In genomic region chr6:87810311-87810710, GRCm38 (mm10) we compare ENCODE assay signal across 8 mouse cellular contexts. TPM values are rescaled to one million over a fixed set of nuclear protein-coding genes. Genes with fewer than 3 reads are reported as not detected.
DNase-seq lines count a peak whose midpoint lies in the region; ATAC-seq and TF ChIP-seq lines count a peak whose summit lies in the region.

No protein-coding gene starts in this region.

- intact Hi-C loops in gastrocnemius, adult 2 months (cut with DNase I): loop anchor here (5.0 kb wide), 1 partner anchor 48 kb away; no protein-coding TSS in a partner anchor
- intact Hi-C loops in gastrocnemius, postnatal 14 days (cut with DNase I; ENCODE audit: low total_unique reads): no loop called here
- intact Hi-C loops in left cerebral cortex, postnatal 14 days (cut with DNase I): no loop called here

- TF ChIP-seq POLR2A in testis, adult 2 months (IDR thresholded peaks at IDR 0.05; ENCODE audit: control insufficient read depth, low read depth, low read length): no peak

- peak overlapping the region; percentile 90 for H3K4me3 ChIP-seq in gastrocnemius, adult 2 months
- H3K4me3 ChIP-seq in testis, adult 2 months (ENCODE audit: control insufficient read depth, low read depth, low read length): peak overlapping the region; percentile 91
- H3K4me3 ChIP-seq in liver, embryonic 12.5 days: peak overlapping the region; percentile 72

- H3K9me3 ChIP-seq in liver, embryonic 12.5 days (replicated peaks): no peaks in the 10 kb centered on the region

- ATAC-seq in liver, embryonic 12.5 days: no peak

- H3K27ac ChIP-seq in gastrocnemius, adult 2 months: peak overlapping the region; percentile 95
- H3K27ac ChIP-seq in testis, adult 2 months (ENCODE audit: control insufficient read depth, insufficient read depth, low read depth, low read length): peak overlapping the region; percentile 86
- peak overlapping the region; percentile 98 for H3K27ac ChIP-seq in liver, embryonic 12.5 days

- H3K4me2 ChIP-seq in liver, embryonic 12.5 days: peak overlapping the region; percentile 86

- no peaks in the 10 kb centered on the region for H3K27me3 ChIP-seq in testis, adult 2 months (ENCODE audit: control insufficient read depth, insufficient read depth, low read length)
- no peaks in the 10 kb centered on the region for H3K27me3 ChIP-seq in liver, embryonic 12.5 days (replicated peaks)

- TF ChIP-seq CTCF in gastrocnemius, adult 2 months (IDR thresholded peaks at IDR 0.05): no peak
- no peak for TF ChIP-seq CTCF in testis, adult 2 months (IDR thresholded peaks at IDR 0.05; ENCODE audit: control insufficient read depth, insufficient read depth, insufficient replicate concordance, low read depth, low read length)

- DNase-seq in gastrocnemius, adult 2 months: no peak
- DNase-seq in gastrocnemius, postnatal 14 days: no peak
- DNase-seq in testis, postnatal 14 days (ENCODE audit: low spot score): no peak
- DNase-seq in T-cell, adult 2 months (ENCODE audit: low spot score): no peak
- no peak for DNase-seq in adrenal gland, postnatal 4 days (ENCODE audit: low spot score in 2 of 2)
- DNase-seq in left cerebral cortex, postnatal 14 days (ENCODE audit: low spot score in 2 of 2): no peak

- peak overlapping the region; percentile 93 for H3K9ac ChIP-seq in liver, embryonic 12.5 days

- H3K36me3 ChIP-seq in testis, adult 2 months (ENCODE audit: control insufficient read depth, insufficient read depth, low read length): no peaks in the 10 kb centered on the region
- H3K36me3 ChIP-seq in liver, embryonic 12.5 days: peaks cover 35% of the 10 kb centered on the region

- 35% methylated on average over 6 of the region's 6 CpGs for WGBS in liver, embryonic 12.5 days (ENCODE audit: insufficient replicate concordance)

- peaks cover 12% of the 10 kb centered on the region for H3K4me1 ChIP-seq in testis, adult 2 months (ENCODE audit: control insufficient read depth, insufficient read depth, low read length)
- H3K4me1 ChIP-seq in liver, embryonic 12.5 days: peaks cover 67% of the 10 kb centered on the region

RNA-seq across cellular contexts. Expression of gene Rab43, which starts 1.7 kb away (rescaled TPM):
- total RNA-seq in gastrocnemius, adult 2 months (2021): 1 to 10 TPM; 3.9 to 4.9 TPM
- 10 to 100 TPM in 1 of 2 experiments, 1 to 10 TPM in 1; 7.9 to 13.2 TPM for total RNA-seq in gastrocnemius, postnatal 14 days (2021)
- 19.5 and 20.0 TPM in 2 replicates for polyA plus RNA-seq in testis, adult 2 months (2012; rRNA removed)
- 28.6 and 30.5 TPM in 2 replicates for polyA plus RNA-seq in liver, embryonic 12.5 days (2016; fragmentation: Nextera tagmentation; extraction: Ambion mirVana)
- total RNA-seq in adrenal gland, postnatal 4 days (2021): 10 to 100 TPM; 44.3 to 49.2 TPM
- total RNA-seq in left cerebral cortex, postnatal 14 days (2021): 10 to 100 TPM; 20.1 to 21.3 TPM

RNA-seq across cellular contexts. Expression of gene Gm45140, which starts 25.3 kb away (rescaled TPM):
- 1 to 10 TPM in 1 of 2 experiments, under 1 TPM in 1; 0.45 to 1.7 TPM for total RNA-seq in gastrocnemius, adult 2 months (2021)
- 1 to 10 TPM in 1 of 2 experiments, under 1 TPM in 1; 0.89 to 1.5 TPM for total RNA-seq in gastrocnemius, postnatal 14 days (2021)
- 0.52 and 0.95 TPM in 2 replicates for polyA plus RNA-seq in testis, adult 2 months (2012; rRNA removed)
- polyA plus RNA-seq in liver, embryonic 12.5 days (2016; fragmentation: Nextera tagmentation; extraction: Ambion mirVana): 5.0 and 7.1 TPM in 2 replicates
- total RNA-seq in adrenal gland, postnatal 4 days (2021): 1 to 10 TPM; 1.7 to 3.0 TPM
- 1 to 10 TPM; 3.2 to 3.5 TPM for total RNA-seq in left cerebral cortex, postnatal 14 days (2021)

RNA-seq across cellular contexts. Expression of gene Isy1, which starts 28.3 kb away (rescaled TPM):
- total RNA-seq in gastrocnemius, adult 2 months (2021): 10 to 100 TPM; 17.7 to 21.1 TPM
- 10 to 100 TPM; 18.2 to 18.6 TPM for total RNA-seq in gastrocnemius, postnatal 14 days (2021)
- polyA plus RNA-seq in testis, adult 2 months (2012; rRNA removed): 6.4 and 6.7 TPM in 2 replicates
- polyA plus RNA-seq in liver, embryonic 12.5 days (2016; fragmentation: Nextera tagmentation; extraction: Ambion mirVana): 59.5 and 62.4 TPM in 2 replicates
- total RNA-seq in adrenal gland, postnatal 4 days (2021): 10 to 100 TPM; 37.4 to 43.2 TPM
- total RNA-seq in left cerebral cortex, postnatal 14 days (2021): 10 to 100 TPM; 28.4 to 30.1 TPM

RNA-seq across cellular contexts. Expression of gene Gp9, which starts 32.4 kb away (rescaled TPM):
- not detected for total RNA-seq in gastrocnemius, adult 2 months (2021)
- not detected for total RNA-seq in gastrocnemius, postnatal 14 days (2021)
- polyA plus RNA-seq in testis, adult 2 months (2012; rRNA removed): 0.17 TPM in 1 of 2 replicates, not detected in the other
- polyA plus RNA-seq in liver, embryonic 12.5 days (2016; fragmentation: Nextera tagmentation; extraction: Ambion mirVana): 40.9 and 44.2 TPM in 2 replicates
- 1 to 10 TPM; 1.0 to 1.1 TPM for total RNA-seq in adrenal gland, postnatal 4 days (2021)
- total RNA-seq in left cerebral cortex, postnatal 14 days (2021): 1 to 10 TPM; 1.3 TPM

RNA-seq across cellular contexts. Expression of gene Cnbp, which starts 40.6 kb away (rescaled TPM):
- total RNA-seq in gastrocnemius, adult 2 months (2021): 100 to 1,000 TPM; 475 to 511 TPM
- total RNA-seq in gastrocnemius, postnatal 14 days (2021): 100 to 1,000 TPM; 452 to 474 TPM
- polyA plus RNA-seq in testis, adult 2 months (2012; rRNA removed): 111 and 130 TPM in 2 replicates
- 896 and 933 TPM in 2 replicates for polyA plus RNA-seq in liver, embryonic 12.5 days (2016; fragmentation: Nextera tagmentation; extraction: Ambion mirVana)
- 100 to 1,000 TPM; 418 to 439 TPM for total RNA-seq in adrenal gland, postnatal 4 days (2021)
- total RNA-seq in left cerebral cortex, postnatal 14 days (2021): 100 to 1,000 TPM; 238 to 247 TPM
